Mouse (Mus musculus) small intestine, adult 2 months (tissue): Measurements from ENCODE around the gene Zfp36.

Source experiments
- CTCF ChIP-seq: fragments of 200-500 bp; IDR thresholded peaks from 2 replicates; pipeline ENCODE4 v1.5.1; 2012; ENCODE audit warnings: low read depth, mild to moderate bottlenecking, control low read depth, inconsistent platforms, low read length, moderate library complexity, mixed read lengths; ENCODE audit not compliant: insufficient replicate concordance, insufficient read length; ENCODE audit errors: extremely low read depth
- POLR2A ChIP-seq: fragments of 200-500 bp; IDR thresholded peaks from 2 replicates; pipeline ENCODE4 v1.6.1; 2012; ENCODE audit warnings: low read depth, mild to moderate bottlenecking, control low read depth, inconsistent platforms, low read length, moderate library complexity

- no peak for TF ChIP-seq POLR2A
- TF ChIP-seq CTCF: no peak
Observed at GRCm38 (mm10) chr7:28419416-28419815, 39.4 kb upstream of the Zfp36 start.
